In genomic region chr14:100749737-100750541, GRCm38 (mm10) we compare ENCODE assay signal across 8 mouse cellular contexts.
DNase-seq lines count a peak whose midpoint lies in the region; ATAC-seq and TF ChIP-seq lines count a peak whose summit lies in the region.

No protein-coding gene starts in this region.

- peaks cover 2% of the 10 kb centered on the region; the same call in 1 of the 2 replicates for H3K4me1 ChIP-seq in hindbrain, embryonic 11.5 days (replicated peaks; ENCODE audit: control insufficient read depth, insufficient read depth, low read length)
- no peaks in the 10 kb centered on the region for H3K4me1 ChIP-seq in lung, embryonic 14.5 days (ENCODE audit: insufficient read depth)

- H3K4me3 ChIP-seq in hindbrain, embryonic 11.5 days (ENCODE audit: low read depth, low read length), result peak overlapping the region; percentile 25
- peak overlapping the region; percentile 36 for H3K4me3 ChIP-seq in lung, embryonic 14.5 days (ENCODE audit: low read depth, low read length)

- H3K27ac ChIP-seq in hindbrain, embryonic 11.5 days (ENCODE audit: low read depth, low read length), result peak overlapping the region; percentile 27
- H3K27ac ChIP-seq in lung, embryonic 14.5 days (ENCODE audit: low read depth), result peak overlapping the region; percentile 86

- DNase-seq in NIH3T3 (ENCODE audit: low read depth), result peak; percentile 56
- peak; percentile 55 to 60 for DNase-seq in cerebellum, postnatal 14 days
- peak; percentile 32 to 52 for DNase-seq in frontal cortex, postnatal 25 days (ENCODE audit: low spot score in 2 of 2)
- peak; percentile 68 for DNase-seq in hindbrain, embryonic 11.5 days (ENCODE audit: low spot score)
- DNase-seq in layer of hippocampus, postnatal 10 days (ENCODE audit: low spot score in 2 of 2), result peak; percentile 67 to 72
- peak; percentile 89 for DNase-seq in lung, embryonic 14.5 days
- DNase-seq in retina, adult 2 months (ENCODE audit: low read depth, low spot score), result peak; percentile 16

- no peak for TF ChIP-seq CTCF in lung, embryonic 14.5 days (IDR thresholded peaks at IDR 0.05; ENCODE audit: low read depth)

- 9% methylated on average over 19 of the region's 19 CpGs for WGBS in hindbrain, embryonic 11.5 days
- 6% methylated on average over 18 of the region's 19 CpGs for WGBS in lung, embryonic 14.5 days

- H3K27me3 ChIP-seq in hindbrain, embryonic 11.5 days (ENCODE audit: control insufficient read depth, insufficient read depth, low read length), result no peaks in the 10 kb centered on the region
- no peaks in the 10 kb centered on the region for H3K27me3 ChIP-seq in lung, embryonic 14.5 days (ENCODE audit: insufficient read depth, low read length)

- H3K9me3 ChIP-seq in hindbrain, embryonic 11.5 days (ENCODE audit: control insufficient read depth, low read length), result no peaks in the 10 kb centered on the region
- H3K9me3 ChIP-seq in lung, embryonic 14.5 days (ENCODE audit: low read depth, low read length), result no peaks in the 10 kb centered on the region

- H3K4me2 ChIP-seq in hindbrain, embryonic 11.5 days (replicated peaks; ENCODE audit: low read depth, low read length), result peak overlapping the region; percentile 30
- H3K4me2 ChIP-seq in lung, embryonic 14.5 days, result peak overlapping the region; percentile 68

- peak; percentile 96 for ATAC-seq in hindbrain, embryonic 11.5 days (ENCODE audit: low FRiP score)
- ATAC-seq in lung, embryonic 14.5 days (ENCODE audit: insufficient read depth), result peak; percentile 98
- no peak for ATAC-seq in activated CD4-positive, CD25-positive, alpha-beta regulatory T cell, adult 4 months

- peak overlapping the region; percentile 44 for H3K9ac ChIP-seq in hindbrain, embryonic 11.5 days (ENCODE audit: low read depth, low read length)
- H3K9ac ChIP-seq in lung, embryonic 14.5 days, result peak overlapping the region; percentile 59

- H3K36me3 ChIP-seq in hindbrain, embryonic 11.5 days (ENCODE audit: control insufficient read depth, insufficient read depth, low read length), result no peaks in the 10 kb centered on the region
- H3K36me3 ChIP-seq in lung, embryonic 14.5 days (ENCODE audit: insufficient read depth), result no peaks in the 10 kb centered on the region

Comparison
In these comparisons a context has a peak if more than half of its experiments do, and no peak if none do; other contexts are left out.
1. DNase-seq: peak in every context shown above with its lines; median percentile 89 in lung, embryonic 14.5 days; 70 in layer of hippocampus, postnatal 10 days; 68 in hindbrain, embryonic 11.5 days; 58 in cerebellum, postnatal 14 days; 56 in NIH3T3; 42 in frontal cortex, postnatal 25 days; 16 in retina, adult 2 months.